Mouse (Mus musculus): Measurements from ENCODE around the gene Pon3.

The Pon3 gene

DNA sequence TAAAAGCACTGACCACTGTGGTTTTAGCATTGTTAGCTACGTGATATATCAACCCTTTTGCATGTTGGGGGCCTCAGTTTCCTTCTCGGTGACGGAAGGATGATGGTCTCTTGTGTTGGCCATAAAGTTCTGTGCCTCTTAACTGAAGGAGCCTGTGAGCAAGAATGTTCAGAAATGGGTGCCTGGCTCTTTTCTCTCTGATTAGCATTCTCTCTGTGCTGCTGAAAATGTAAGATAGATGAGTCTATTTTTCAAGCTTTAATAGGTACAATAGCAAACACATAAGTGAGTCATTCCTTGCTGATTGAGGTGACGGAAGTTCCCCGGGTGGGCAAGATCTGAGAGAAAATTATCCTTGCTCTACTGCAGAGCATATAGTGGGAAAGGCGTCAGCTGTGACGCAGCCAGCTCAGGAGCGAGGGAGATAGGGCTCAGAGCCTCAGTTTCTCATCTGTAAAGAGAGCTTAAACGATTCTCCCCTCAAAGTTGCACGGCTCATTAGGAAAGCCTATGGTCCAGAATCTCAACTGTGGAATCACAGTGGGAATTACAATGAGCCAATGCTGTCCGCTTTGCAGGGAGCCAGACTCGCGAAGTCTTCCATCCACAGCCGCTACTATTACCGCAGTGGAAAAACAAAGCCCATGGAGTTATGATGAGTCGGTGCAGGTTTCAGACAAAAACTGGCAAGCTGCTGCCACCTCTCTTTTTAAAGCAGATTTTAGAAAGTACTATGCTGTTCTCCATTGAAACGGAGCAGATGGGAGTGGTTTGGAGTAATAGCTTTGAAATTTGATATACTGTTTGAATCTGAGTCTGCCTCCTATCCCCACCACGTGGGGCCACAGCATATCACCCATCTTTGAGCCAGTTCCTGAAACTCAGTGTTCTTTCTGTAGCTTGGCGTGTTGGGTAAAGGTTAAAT, 77.9 kb downstream of the Pon3 start:
- DNase-seq: no peak

DNA sequence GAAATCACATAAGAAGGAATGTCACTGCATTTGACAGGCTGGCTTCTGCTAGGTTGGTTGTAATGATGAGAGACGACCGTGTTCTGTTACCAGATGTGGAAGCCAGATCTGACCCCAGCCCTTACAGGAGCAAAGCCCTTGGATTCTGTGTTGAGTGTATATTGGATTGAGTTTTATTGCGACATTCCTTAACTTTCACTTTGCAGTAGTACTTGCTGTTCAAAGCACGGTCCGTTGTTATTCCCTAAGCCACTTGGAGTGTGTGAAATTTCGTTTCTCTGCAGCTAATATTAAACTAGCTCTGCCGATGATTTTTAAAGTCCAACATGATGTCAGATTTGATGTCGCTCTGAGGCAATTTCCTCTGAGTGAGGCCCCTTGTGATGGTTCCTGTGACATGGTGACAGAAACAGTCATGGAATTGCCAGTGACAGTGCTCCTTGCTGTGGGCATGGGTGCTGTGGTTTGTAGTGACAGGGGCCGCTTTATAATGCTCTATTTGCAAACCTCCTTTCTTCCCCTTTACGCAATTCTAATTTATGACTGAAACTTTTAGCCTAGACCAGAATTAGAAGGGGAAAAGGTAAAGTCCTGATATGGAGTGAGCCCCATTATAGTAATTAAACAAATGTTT, 81.8 kb downstream of the Pon3 start:
- no peak for DNase-seq

DNA sequence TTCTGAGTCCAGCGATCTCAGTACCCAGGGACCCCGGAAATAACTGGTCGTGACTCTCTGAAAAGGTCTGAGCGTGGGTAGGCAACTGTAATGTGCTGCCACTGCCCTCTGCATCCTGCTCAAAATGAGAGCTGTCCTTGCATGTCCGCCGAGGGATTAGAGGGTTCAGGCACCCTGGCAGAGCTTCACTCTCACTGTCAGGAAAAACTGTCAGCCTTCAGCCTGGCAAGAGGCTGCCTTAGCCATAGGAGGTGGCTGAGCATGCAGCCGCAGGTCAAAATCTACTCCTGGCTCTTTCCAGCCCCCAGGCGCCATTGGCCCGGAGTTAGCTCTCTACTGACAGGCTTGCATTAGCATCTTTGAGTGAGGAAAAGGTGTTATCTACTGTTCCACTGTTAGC, 83.5 kb downstream of the Pon3 start:
- no peak for DNase-seq

DNA sequence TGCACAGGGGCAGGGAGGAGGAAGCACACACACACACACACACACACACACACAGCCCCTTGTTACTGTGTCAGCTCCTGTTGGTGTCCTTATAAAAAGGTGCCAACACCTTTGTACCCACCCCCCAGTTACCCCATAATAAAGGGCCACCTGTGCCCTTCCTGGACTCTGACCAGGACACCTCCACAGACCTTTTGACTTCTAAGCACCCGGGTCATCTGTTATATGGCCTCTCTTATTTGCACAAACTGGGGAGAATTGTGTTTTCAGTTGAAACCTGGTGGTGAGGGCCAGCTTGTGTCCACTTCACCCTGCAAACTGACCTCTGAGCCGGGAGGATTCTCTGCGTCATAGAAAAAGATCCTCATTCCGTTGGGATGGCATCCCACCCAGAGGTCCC, 84.7 kb downstream of the Pon3 start:
- DNase-seq: no peak

All from spleen, adult 18-20 months (tissue).